Mouse (Mus musculus) 416B (cell line): ENCODE data around the gene Vwc2.

Experiments
- DNase-seq: peaks from one replicate; pipeline ENCODE4 v3.0.0; 2011; ENCODE audit warnings: low read depth

Gene Vwc2

DNA sequence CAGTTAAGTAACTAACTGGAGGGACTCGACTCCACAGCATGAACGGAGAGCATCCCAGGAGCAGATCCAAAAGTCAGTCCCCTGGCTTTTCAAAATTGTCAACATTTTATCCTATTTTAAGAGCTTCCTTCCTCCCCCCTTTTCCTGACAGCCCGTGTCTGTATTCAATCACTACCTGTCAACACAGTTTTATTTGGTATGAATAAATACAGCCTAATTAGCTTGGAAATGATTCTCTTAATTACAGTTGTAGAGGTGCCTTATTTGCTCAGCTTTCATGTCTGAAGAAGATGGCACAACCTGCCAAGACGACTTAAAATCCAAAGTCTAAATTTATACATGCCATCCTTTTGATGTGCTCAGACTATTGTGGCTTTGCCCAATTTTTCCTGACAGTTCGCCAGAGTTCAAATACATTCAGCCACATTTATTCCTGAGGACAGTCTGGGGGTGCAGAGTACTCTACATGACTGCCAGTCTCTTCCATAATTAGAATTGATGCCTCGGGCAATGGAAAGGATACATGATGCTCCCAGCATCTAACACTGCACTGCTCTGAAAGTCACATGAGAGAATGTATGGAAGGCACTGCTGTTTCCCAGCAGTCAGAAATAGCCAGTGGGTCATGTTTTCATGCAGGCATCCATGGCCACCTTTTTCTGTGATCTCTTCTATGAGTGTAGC, 128.8 kb downstream of the Vwc2 start:
- no peak for DNase-seq

DNA sequence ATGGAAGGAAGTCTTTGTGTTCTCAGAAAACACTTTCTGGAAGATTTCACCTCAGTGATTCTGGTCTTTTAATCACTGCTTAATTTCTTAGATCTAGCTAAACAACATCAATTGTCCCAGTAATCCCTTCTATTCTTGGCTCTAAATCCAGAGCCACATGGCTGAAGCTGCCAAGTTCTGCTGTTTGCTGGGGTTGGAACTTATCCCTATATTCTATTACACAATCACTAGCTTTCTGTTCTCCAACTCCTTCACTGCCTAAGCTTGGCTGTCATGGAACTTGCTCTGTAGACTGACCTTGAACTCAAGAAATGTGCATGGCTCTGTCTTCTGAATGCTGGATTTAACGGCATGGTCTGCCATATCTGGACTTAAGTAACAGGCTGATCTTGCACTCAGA, 143.3 kb downstream of the Vwc2 start:
- no peak for DNase-seq

DNA sequence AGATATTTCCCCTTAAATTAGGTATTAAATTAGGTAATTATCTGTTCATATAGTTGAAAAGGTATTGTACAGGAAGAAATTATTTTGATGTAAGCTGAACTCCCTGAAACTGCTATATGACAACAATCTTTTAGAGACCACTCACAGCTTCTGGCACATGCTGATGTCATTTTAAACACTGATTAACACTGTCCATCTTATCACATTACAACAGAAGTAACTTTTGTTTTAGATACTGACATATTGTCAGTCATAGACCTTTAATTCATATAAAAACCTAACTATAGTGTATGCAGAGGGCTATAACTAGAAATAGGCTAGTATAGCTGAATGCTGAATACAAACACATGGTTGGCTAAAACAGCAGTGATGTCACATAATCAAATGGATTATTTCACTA, 166.1 kb downstream of the Vwc2 start:
- DNase-seq = no peak

DNA sequence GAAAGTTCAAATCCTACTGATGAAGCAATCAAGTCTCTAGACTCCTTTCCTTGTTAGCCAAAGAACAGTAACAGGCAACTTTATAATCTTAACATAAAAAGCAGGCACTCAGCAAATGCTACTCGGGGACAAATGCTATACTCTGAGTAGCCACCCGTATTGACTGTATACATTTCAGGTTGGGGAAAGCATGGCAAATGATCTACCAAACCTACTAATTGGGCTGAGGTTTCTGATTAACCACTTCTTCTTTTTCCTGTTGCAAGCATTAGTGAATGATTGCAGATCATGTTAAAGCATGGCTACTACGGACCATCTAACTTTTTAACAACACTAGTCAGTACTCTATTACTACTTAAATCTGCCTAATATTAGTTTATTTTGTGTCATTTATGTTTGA, 169.5 kb downstream of the Vwc2 start:
- no peak for DNase-seq
